Mouse (Mus musculus) lung, embryonic 15.5 days (tissue): ENCODE data around the gene Zfp2. TPM values are rescaled to one million over a fixed set of nuclear protein-coding genes. Genes with fewer than 3 reads are reported as not detected.

Experiments used
- ATAC-seq: fragments of 200-750 bp; cut with Nextera tagmentation; 2 replicates; pipeline ENCODE4 v1.8.0; 2017; ENCODE audit warnings: moderate number of reproducible peaks, borderline replicate concordance; ENCODE audit not compliant: low FRiP score, low TSS enrichment; ENCODE audit errors: extremely low read depth
- H3K27ac ChIP-seq: fragments of 300-500 bp; sonication (generic); 2 replicates; pipeline ENCODE4 v1.5.1; 2015; ENCODE audit warnings: moderate library complexity, mild to moderate bottlenecking, inconsistent platforms
- H3K27me3 ChIP-seq: fragments of 300-500 bp; sonication (generic); 2 replicates; pipeline ENCODE4 v1.6.1; 2015; ENCODE audit warnings: inconsistent platforms
- H3K36me3 ChIP-seq: fragments of 300-500 bp; sonication (generic); 2 replicates; pipeline ENCODE4 v1.6.1; 2015; ENCODE audit warnings: inconsistent platforms
- H3K4me1 ChIP-seq: fragments of 300-500 bp; sonication (generic); 2 replicates; pipeline ENCODE4 v1.6.1; 2015; ENCODE audit warnings: inconsistent platforms
- H3K4me2 ChIP-seq: fragments of 300-500 bp; sonication (generic); 2 replicates; pipeline ENCODE4 v1.6.1; 2015; ENCODE audit warnings: inconsistent platforms, mild to moderate bottlenecking, moderate library complexity
- H3K4me3 ChIP-seq: fragments of 300-500 bp; sonication (generic); 2 replicates; pipeline ENCODE4 v1.5.1; 2015; ENCODE audit warnings: mild to moderate bottlenecking, inconsistent platforms
- H3K9ac ChIP-seq: fragments of 300-500 bp; sonication (generic); 2 replicates; pipeline ENCODE4 v1.6.1; 2015; ENCODE audit warnings: inconsistent platforms
- H3K9me3 ChIP-seq: fragments of 300-500 bp; sonication (generic); 2 replicates; pipeline ENCODE4 v1.6.1; 2016; ENCODE audit warnings: inconsistent platforms
- WGBS: fragments of 180-500 bp; shearing (Covaris S2); methylation state at CpG from one replicate; pipeline ENCODE4 v1.1.7; 2015; 5-methylcytosine and 5-hydroxymethylcytosine counted together
- polyA plus RNA-seq: library from polyadenylated mRNA; unstranded; fragments of >200 nt; fragmentation: Nextera tagmentation; extraction: Ambion mirVana; gene quantifications from 2 replicates; pipeline ENCODE4 v1.2.1, GENCODE M21; 2015

Zfp2 gene
- polyA plus RNA-seq, 1 experiment from 2014 or later, result 13.3 TPM

DNA sequence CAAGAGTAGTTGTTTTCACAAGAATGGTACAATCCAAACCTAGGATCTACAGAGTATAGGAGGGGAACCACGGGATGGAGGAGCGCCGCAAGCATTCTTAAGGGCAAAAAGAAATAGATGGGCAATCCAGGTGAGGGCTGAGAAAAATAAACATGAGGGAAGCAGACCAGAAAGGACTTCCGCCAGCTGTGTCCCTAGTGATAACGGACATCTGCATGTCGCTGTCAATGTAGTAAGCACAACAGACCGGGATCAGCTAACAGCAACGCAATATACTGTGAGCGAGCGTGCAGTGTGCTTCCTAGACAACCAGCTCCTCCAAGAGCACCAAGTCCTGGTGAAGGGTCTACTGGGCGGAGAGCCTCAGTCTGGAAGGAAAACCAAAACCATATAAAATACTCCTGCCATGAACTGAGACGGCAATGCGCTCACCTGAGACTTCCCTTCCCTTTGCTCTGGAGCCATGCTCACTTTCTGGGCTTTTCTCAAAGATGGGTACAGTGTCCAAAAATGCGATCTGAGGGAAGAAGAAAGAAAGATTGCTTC, 14.6 kb upstream of the Zfp2 start:
- WGBS, result 12% methylated on average over 14 of the region's 14 CpGs
- H3K9me3 ChIP-seq, result no peaks in the 10 kb centered on the region
- H3K4me3 ChIP-seq, result peak overlapping the region; percentile 79
- peak overlapping the region; percentile 72 for H3K9ac ChIP-seq
- ATAC-seq, result no peak
- peak overlapping the region; percentile 94 for H3K4me2 ChIP-seq
- peaks cover 10% of the 10 kb centered on the region for H3K4me1 ChIP-seq
- no peak overlapping the region for H3K27ac ChIP-seq
- H3K27me3 ChIP-seq, result peaks cover 4% of the 10 kb centered on the region; the same call in 1 of the 2 replicates
- H3K36me3 ChIP-seq, result no peaks in the 10 kb centered on the region

DNA sequence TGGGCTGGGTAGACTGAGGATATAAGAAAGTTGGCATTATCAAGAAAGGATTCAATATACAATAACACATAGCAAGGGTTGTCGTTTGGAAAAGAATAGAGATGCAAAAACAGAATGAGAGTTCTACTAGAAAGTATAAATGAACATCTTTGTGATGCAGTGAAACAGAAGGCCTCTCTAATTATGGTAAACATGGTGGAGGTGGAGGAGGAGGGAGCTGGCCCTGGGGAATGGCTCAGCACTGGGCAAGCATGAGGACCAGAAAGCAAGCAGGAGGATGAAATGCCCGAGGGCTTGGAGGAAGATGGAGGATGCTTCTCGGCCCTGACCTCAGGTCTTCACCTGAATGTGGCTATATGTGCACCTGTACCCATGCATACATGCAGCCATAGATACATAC, 1.5 kb downstream of the Zfp2 start:
- Histone ChIP-seq H3K4me1 (0 out of 2 replicates have a peak, but pooled peaks cover 4% of the 10 kb centered on the region), H3K4me3 (no peak overlapping the region), H3K27me3 (no peaks in the 10 kb centered on the region), H3K36me3 (peaks cover 27% of the 10 kb centered on the region), H3K9me3 (no peaks in the 10 kb centered on the region), H3K9ac (no peak overlapping the region), H3K27ac (no peak overlapping the region), H3K4me2 (no peak overlapping the region)
- ATAC-seq, result no peak
- 90% methylated on average over 3 of the region's 3 CpGs for WGBS

DNA sequence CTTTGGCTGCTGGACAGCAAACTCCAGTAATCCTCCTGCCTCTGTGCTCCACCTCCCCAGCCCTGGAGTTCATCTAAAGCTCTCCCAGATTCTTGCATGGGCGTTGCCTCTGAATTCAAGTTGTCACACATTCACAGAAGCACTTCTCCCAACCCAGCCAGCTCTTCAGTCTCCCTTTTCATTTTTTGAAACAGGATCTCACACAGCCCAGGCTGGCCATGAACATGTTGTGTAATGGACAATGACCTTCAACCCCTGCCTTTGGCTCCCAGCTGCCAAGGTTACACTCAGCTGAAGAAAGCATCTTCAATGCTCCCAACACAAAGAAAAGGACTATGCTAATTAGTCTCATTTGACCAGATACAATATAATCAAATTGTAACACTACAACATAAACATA, 2.7 kb downstream of the Zfp2 start:
- Histone ChIP-seq H3K4me1 (0 out of 2 replicates have a peak, but pooled peaks cover 4% of the 10 kb centered on the region), H3K4me2 (no peak overlapping the region), H3K27ac (no peak overlapping the region), H3K27me3 (no peaks in the 10 kb centered on the region), H3K9me3 (no peaks in the 10 kb centered on the region), H3K4me3 (no peak overlapping the region), H3K9ac (no peak overlapping the region), H3K36me3 (peaks cover 38% of the 10 kb centered on the region)
- WGBS, result 67% methylated on average over 1 of the region's 1 CpGs
- no peak for ATAC-seq

GRCm38 (mm10) chr11:50908136-50908535, 7.8 kb downstream of the Zfp2 start:
- peaks cover 7% of the 10 kb centered on the region; the same call in 1 of the 2 replicates for H3K9me3 ChIP-seq
- no peak overlapping the region for H3K27ac ChIP-seq
- no peak overlapping the region for H3K4me3 ChIP-seq
- no peak overlapping the region for H3K9ac ChIP-seq
- no peak overlapping the region for H3K4me2 ChIP-seq
- 91% methylated on average over 5 of the region's 5 CpGs for WGBS
- ATAC-seq, result no peak
- no peaks in the 10 kb centered on the region for H3K4me1 ChIP-seq
- H3K36me3 ChIP-seq, result peaks cover 86% of the 10 kb centered on the region
- H3K27me3 ChIP-seq, result no peaks in the 10 kb centered on the region

- H3K4me3 ChIP-seq, result no peak overlapping the region
- no peaks in the 10 kb centered on the region for H3K4me1 ChIP-seq
- no peaks in the 10 kb centered on the region for H3K27me3 ChIP-seq
- 78% methylated on average over 1 of the region's 1 CpGs for WGBS
- no peak overlapping the region for H3K9ac ChIP-seq
- H3K27ac ChIP-seq, result no peak overlapping the region
- H3K36me3 ChIP-seq, result peaks cover 32% of the 10 kb centered on the region
- H3K9me3 ChIP-seq, result peaks cover 38% of the 10 kb centered on the region
- no peak overlapping the region for H3K4me2 ChIP-seq
- ATAC-seq, result no peak
Observed at GRCm38 (mm10) chr11:50897359-50897758, 18.6 kb downstream of the Zfp2 start.

DNA sequence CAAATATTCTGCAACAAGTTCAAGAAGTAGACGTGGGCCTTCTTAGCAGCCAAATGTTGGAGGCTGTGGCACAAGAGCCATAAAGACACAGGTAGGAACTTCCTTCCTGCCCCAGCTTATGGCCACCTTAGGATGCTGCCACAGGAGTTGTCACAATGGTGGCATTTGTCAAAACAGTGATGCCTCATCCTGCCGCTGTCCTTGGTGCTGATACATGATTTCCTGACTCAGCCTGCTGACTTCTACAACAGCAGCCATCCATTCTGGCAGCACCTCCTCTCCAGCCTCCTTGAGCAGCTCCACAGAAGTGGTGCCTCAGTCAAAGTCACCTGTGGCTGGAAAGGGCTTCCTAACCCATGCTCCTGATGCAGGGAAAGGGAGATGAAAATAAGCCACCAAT, 23.5 kb downstream of the Zfp2 start:
- H3K9me3 ChIP-seq, result no peaks in the 10 kb centered on the region
- WGBS, result 37% methylated on average over 2 of the region's 2 CpGs
- no peak overlapping the region for H3K4me3 ChIP-seq
- H3K4me2 ChIP-seq, result no peak overlapping the region
- no peak for ATAC-seq
- no peak overlapping the region for H3K9ac ChIP-seq
- no peaks in the 10 kb centered on the region for H3K27me3 ChIP-seq
- H3K4me1 ChIP-seq, result 0 out of 2 replicates have a peak, but pooled peaks cover 3% of the 10 kb centered on the region
- no peaks in the 10 kb centered on the region for H3K36me3 ChIP-seq
- no peak overlapping the region for H3K27ac ChIP-seq

- H3K9me3 ChIP-seq, result no peaks in the 10 kb centered on the region
- peak; percentile 91 for ATAC-seq
- peak within 1 kb of the TSS; percentile 75 for H3K27ac ChIP-seq
- H3K4me2 ChIP-seq, result peak within 1 kb of the TSS; percentile 79
- peak within 1 kb of the TSS; percentile 46 for H3K4me3 ChIP-seq
- H3K9ac ChIP-seq, result peak within 1 kb of the TSS; percentile 58
- 5% methylated on average over 26 of the region's 26 CpGs for WGBS
- peaks cover 11% of the 10 kb centered on the region; the same call in 1 of the 2 replicates for H3K36me3 ChIP-seq
- H3K27me3 ChIP-seq, result no peaks in the 10 kb centered on the region
- H3K4me1 ChIP-seq, result peaks cover 9% of the 10 kb centered on the region; the same call in 1 of the 2 replicates
Observed at GRCm38 (mm10) chr11:50887390-50888128, 28.4 kb downstream of the Zfp2 start, which contains the start of gene Zfp454. Zfp454 (minus strand) TSS chr11:50887651.

DNA sequence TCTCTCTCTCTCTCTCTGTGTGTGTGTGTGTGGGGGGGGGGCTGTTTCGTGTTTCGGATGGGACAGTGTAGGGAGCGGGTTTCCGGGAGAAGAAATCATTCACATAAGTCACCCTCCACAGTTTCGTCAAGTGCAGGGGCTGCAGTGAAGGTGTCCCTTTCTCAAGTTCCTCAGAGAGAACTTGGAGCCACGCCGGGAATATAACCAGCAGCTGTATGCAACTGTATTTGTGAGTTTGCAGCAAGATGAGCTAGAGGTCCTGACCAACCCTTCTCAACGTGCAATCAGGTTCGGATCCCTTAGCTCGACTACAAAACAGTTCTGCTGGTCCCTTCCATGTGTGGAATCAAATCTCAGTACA, 29.1 kb downstream of the Zfp2 start:
- Histone ChIP-seq H3K4me1 (peaks cover 9% of the 10 kb centered on the region; the same call in 1 of the 2 replicates), H3K4me3 (peak overlapping the region; percentile 46), H3K27ac (peak overlapping the region; percentile 75), H3K27me3 (no peaks in the 10 kb centered on the region), H3K9me3 (no peaks in the 10 kb centered on the region), H3K9ac (peak overlapping the region; percentile 58), H3K4me2 (peak overlapping the region; percentile 79), H3K36me3 (peaks cover 11% of the 10 kb centered on the region; the same call in 1 of the 2 replicates)
- peak; percentile 32; the same call in 1 of the 2 replicates for ATAC-seq
- WGBS, result 3% methylated on average over 10 of the region's 10 CpGs

DNA sequence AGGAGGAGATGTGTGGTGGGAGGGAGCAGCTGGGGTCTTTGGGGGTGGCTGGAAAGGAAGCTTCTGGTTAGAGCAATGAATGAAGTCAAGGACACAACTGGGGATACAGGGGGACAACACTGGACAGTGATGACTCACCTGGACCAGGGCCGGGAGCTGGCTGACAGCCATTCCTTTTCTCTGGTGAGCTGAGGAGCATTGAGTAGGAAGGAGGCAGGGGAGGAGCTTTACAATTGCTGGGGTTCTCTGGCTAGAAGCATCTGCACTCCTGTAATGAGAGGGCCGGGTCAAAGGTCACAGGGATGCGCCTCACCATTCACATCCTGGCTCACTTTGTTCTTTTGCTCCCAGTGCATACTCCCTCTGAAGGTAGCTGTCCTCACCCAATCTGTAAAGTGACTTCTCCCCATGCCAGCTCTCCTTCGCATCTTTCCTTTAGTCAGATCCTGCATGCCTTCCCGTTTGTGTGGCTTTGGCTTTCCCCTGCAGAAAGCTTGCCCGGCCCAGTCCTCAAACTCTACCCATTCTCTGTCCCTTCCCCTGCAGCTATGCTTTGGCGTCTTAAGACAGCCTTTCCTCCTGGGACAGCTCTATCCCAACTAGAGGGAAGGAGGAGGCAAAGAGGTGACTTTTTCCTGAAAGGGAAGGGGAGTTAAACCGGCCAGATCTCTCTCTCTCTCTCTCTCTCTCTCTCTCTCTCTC, 29.6 kb downstream of the Zfp2 start:
- H3K9ac ChIP-seq, result peak overlapping the region; percentile 58
- 0 out of 2 replicates have a peak overlapping the region, but pooled peaks have one; percentile 75 for H3K27ac ChIP-seq
- H3K36me3 ChIP-seq, result peaks cover 11% of the 10 kb centered on the region; the same call in 1 of the 2 replicates
- WGBS, result 43% methylated on average over 7 of the region's 8 CpGs
- no peaks in the 10 kb centered on the region for H3K9me3 ChIP-seq
- peak overlapping the region; percentile 79 for H3K4me2 ChIP-seq
- H3K4me1 ChIP-seq, result peaks cover 9% of the 10 kb centered on the region; the same call in 1 of the 2 replicates
- H3K4me3 ChIP-seq, result peak overlapping the region; percentile 46
- 0 out of 2 replicates have a peak, but pooled peaks have one; percentile 2 for ATAC-seq
- no peaks in the 10 kb centered on the region for H3K27me3 ChIP-seq

DNA sequence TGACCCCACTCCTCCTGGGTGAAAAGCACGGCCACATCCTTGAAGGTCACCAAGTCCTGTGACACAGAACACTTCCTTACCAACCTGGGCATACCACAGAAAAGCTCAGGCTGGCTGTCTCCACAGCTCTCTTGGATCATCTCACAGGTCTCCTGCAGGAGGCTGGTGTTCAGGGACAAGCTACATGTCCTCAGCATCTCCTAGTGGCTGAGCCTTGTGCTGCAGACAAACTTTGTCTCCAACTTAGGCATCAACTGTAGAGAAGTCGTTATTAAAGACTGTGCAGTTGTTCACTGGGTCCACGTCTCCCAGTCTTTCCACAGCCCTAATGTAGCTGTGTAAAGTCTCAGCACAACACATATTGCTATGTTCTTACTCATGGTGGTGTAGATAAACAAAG, 32.2 kb downstream of the Zfp2 start:
- Histone ChIP-seq H3K4me2 (no peak overlapping the region), H3K9ac (no peak overlapping the region), H3K36me3 (peaks cover 30% of the 10 kb centered on the region), H3K27me3 (no peaks in the 10 kb centered on the region), H3K4me3 (no peak overlapping the region), H3K9me3 (no peaks in the 10 kb centered on the region), H3K4me1 (peaks cover 9% of the 10 kb centered on the region; the same call in 1 of the 2 replicates), H3K27ac (no peak overlapping the region)
- WGBS, result 73% methylated on average over 3 of the region's 3 CpGs
- no peak for ATAC-seq

DNA sequence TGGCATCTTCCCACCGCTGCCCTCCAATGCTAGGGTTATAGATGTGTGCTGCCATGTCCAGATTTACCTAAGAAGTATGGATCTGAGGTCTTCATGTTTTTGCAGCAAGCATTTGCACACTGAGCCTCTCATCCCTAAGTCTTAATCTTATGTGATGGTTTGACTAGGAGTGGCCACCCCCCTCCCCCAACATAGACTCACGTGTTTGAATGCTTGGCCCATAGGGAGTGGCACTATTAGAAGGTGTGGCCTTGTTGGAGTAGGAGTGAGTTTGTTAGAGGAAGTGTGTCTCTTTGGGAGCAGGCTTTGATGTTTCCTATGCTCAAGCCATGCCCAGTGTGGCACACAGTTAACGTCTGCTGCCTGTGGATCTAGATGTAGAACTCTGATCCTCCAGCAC, 37.3 kb downstream of the Zfp2 start:
- Histone ChIP-seq H3K27me3 (no peaks in the 10 kb centered on the region), H3K4me1 (no peaks in the 10 kb centered on the region), H3K9me3 (no peaks in the 10 kb centered on the region; the same call in 1 of the 2 replicates), H3K4me3 (no peak overlapping the region), H3K36me3 (peaks cover 62% of the 10 kb centered on the region), H3K9ac (no peak overlapping the region), H3K27ac (no peak overlapping the region), H3K4me2 (no peak overlapping the region)
- ATAC-seq, result no peak
- WGBS, result 84% methylated on average over 3 of the region's 3 CpGs
